Mouse (Mus musculus): ENCODE measurements at regions not wholly inside any gene's neighbourhood (a gene's known extent, or its start where the extent isn't known, plus 50 kb on each side); places are given as distances from the start of the nearest gene placed in this dataset.
A peak's percentile ranks its signal among the peaks of the same experiment; 100 is the strongest.

GRCm38 (mm10) chr11:15981547-15981946 lies 276.0 kb upstream of the Vstm2a start:
- DNase-seq, result no peak

- no peak for DNase-seq
Observed at GRCm38 (mm10) chr11:15984517-15984916, 273.0 kb upstream of the Vstm2a start.

DNA sequence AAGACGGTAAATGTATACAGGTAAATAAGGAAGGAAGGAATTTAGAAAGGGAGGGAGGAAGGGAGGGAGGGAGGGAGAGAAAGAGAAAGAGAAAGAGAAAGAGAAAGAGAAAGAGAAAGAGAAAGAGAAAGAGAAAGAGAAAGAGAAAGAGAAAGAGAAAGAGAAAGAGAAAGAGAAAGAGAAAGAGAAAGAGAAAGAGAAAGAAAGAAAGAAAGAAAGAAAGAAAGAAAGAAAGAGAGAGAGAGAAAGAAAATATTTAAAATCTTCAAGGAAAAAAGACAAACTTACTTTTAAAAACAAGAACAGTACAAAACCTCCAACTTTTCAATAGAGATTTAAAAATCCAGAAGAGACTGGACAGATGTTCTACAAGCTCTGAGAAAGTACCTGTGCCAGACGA lies 261.1 kb upstream of the Vstm2a start:
- DNase-seq, result peak in 1 of 2 experiments; percentile 2

- DNase-seq, result no peak
Observed at GRCm38 (mm10) chr11:16001953-16002352, 255.6 kb upstream of the Vstm2a start.
